Mouse (Mus musculus): ENCODE measurements around the gene Pappa2. TPM values are rescaled to one million over a fixed set of nuclear protein-coding genes. Genes with fewer than 3 reads are reported as not detected.

The Pappa2 gene
- polyA plus RNA-seq, 1 experiment from 2014 or later, result 0.29 TPM

GRCm38 (mm10) chr1:158764211-158764610, 216.1 kb downstream of the Pappa2 start:
- Histone ChIP-seq H3K27me3 (no peaks in the 10 kb centered on the region), H3K9ac (no peak overlapping the region), H3K27ac (no peak overlapping the region), H3K9me3 (replicated peaks) (no peaks in the 10 kb centered on the region), H3K4me2 (no peak overlapping the region), H3K4me3 (no peak overlapping the region), H3K4me1 (replicated peaks) (peaks cover 9% of the 10 kb centered on the region), H3K36me3 (no peaks in the 10 kb centered on the region)
- ATAC-seq (replicated peaks; ENCODE audit: insufficient number of reproducible peaks, insufficient read depth, low FRiP score, low read depth), result no peak

DNA sequence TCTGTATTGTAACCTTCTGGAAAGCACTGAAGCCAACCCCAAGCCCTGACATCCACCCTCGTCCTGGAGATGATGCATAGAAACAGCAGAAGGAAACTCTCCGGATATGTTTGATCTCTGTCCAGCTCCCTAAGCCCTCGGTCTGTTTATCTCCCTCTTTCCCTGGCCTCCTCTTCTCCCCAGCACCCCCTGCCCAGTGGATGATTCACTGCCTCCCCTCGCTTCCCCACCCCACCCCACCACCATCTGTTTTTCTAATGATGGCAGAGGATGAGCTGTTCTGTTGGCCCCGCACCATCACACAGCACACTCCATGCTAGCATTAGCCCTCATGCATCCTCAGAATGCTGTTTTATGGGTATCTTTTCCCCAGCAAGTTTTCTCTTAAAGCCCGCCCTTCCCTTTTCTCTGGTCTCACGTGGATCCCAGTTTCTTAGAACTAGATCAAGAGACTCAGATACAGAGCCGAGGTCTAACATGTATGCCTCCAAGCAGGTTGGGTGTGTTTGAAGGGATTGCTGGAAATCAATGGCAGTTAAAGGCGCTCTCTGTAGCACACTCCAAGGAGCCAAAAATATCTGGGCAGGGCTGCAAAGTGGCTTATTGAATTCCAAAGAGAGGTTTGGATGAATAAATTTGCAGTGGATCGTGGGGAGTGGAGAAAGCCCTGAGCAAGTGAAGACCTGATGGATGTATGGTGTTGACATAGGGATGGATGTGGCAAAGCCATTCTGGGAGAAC, 231.8 kb downstream of the Pappa2 start:
- WGBS, result 54% methylated on average over 10 of the region's 10 CpGs
- no peaks in the 10 kb centered on the region for H3K4me1 ChIP-seq (replicated peaks)
- H3K9me3 ChIP-seq (replicated peaks), result no peaks in the 10 kb centered on the region
- no peak overlapping the region for H3K4me2 ChIP-seq
- H3K9ac ChIP-seq, result no peak overlapping the region
- H3K27ac ChIP-seq, result no peak overlapping the region
- H3K27me3 ChIP-seq, result no peaks in the 10 kb centered on the region
- no peaks in the 10 kb centered on the region for H3K36me3 ChIP-seq
- no peak overlapping the region for H3K4me3 ChIP-seq
- ATAC-seq (replicated peaks; ENCODE audit: insufficient number of reproducible peaks, insufficient read depth, low FRiP score, low read depth), result no peak

- H3K4me1 ChIP-seq (replicated peaks), result no peaks in the 10 kb centered on the region; the same call in 1 of the 2 replicates
- 69% methylated on average over 5 of the region's 5 CpGs for WGBS
- H3K9ac ChIP-seq, result no peak overlapping the region
- no peaks in the 10 kb centered on the region for H3K27me3 ChIP-seq
- no peak overlapping the region for H3K4me3 ChIP-seq
- no peaks in the 10 kb centered on the region for H3K9me3 ChIP-seq (replicated peaks)
- ATAC-seq (replicated peaks; ENCODE audit: insufficient number of reproducible peaks, insufficient read depth, low FRiP score, low read depth), result no peak
- H3K27ac ChIP-seq, result no peak overlapping the region
- H3K36me3 ChIP-seq, result no peaks in the 10 kb centered on the region
- no peak overlapping the region for H3K4me2 ChIP-seq
These were observed 238.8 kb downstream of the Pappa2 start for GRCm38 (mm10) chr1:158741449-158741848.

DNA sequence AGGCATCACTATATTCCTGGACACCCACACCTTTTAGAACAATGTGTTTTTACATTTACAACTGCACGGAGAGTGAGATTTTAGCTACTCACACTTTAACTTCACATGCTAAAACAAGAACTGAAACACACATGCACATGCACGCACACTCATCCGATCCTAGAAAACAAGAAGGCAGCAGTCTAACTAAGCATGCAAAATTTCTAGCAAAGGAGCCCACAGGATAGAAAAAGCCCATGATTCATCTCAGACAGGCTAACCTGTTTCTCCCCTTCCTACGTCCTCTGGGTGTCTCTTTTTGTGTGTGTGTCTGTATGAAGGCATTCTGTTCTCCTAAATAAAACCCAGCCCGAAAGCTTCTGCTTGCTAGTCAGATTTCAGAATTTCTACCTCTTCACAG, 239.3 kb downstream of the Pappa2 start:
- no peaks in the 10 kb centered on the region for H3K36me3 ChIP-seq
- no peak for ATAC-seq (replicated peaks; ENCODE audit: insufficient number of reproducible peaks, insufficient read depth, low FRiP score, low read depth)
- WGBS, result 86% methylated on average over 5 of the region's 5 CpGs
- no peaks in the 10 kb centered on the region for H3K27me3 ChIP-seq
- H3K4me2 ChIP-seq, result no peak overlapping the region
- no peaks in the 10 kb centered on the region for H3K9me3 ChIP-seq (replicated peaks)
- no peak overlapping the region for H3K4me3 ChIP-seq
- no peaks in the 10 kb centered on the region; the same call in 1 of the 2 replicates for H3K4me1 ChIP-seq (replicated peaks)
- no peak overlapping the region for H3K9ac ChIP-seq
- H3K27ac ChIP-seq, result no peak overlapping the region

GRCm38 (mm10) chr1:158740161-158740766, 240.0 kb downstream of the Pappa2 start:
- ATAC-seq (replicated peaks; ENCODE audit: insufficient number of reproducible peaks, insufficient read depth, low FRiP score, low read depth), result no peak
- Histone ChIP-seq H3K4me3 (no peak overlapping the region), H3K9me3 (replicated peaks) (no peaks in the 10 kb centered on the region), H3K27me3 (no peaks in the 10 kb centered on the region), H3K9ac (no peak overlapping the region), H3K36me3 (no peaks in the 10 kb centered on the region), H3K27ac (no peak overlapping the region), H3K4me1 (replicated peaks) (no peaks in the 10 kb centered on the region; the same call in 1 of the 2 replicates), H3K4me2 (no peak overlapping the region)
- WGBS, result 55% methylated on average over 6 of the region's 6 CpGs

DNA sequence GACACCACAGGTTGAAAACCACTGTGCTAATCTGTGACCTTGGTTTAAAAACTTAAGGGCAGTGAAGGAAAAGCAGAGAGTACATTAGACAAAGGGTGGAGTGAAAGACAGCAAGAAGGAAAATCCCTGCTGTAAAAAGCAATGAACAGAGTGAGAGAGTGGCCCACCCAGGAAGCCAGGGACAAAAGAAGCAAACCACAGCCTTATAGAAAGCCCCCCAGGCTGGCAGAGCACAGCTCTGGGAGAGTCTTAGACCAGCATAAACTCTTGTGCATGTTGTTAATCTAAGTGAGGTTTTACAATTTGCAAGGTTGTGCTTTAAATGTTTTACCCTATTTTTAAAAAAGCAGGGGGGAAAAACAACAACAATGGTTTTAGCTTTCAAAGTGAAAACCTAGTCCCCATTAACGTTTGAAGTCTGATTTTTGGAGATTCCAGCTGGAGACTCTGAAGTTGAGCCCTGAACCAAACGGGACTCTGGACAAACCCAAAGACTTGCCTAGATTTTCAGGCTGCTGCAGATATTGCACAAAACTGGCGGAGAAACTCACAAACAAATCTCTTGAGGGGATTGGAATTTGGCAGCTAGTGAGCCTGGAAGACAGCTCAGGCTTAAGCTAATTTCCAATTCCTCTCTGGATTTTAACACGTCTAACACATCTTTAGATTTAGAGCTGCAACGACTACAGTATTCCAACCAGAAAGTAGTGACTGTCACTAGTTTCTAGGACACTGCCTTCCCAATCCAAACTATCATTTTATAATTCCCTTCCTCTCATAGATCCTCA, 241.0 kb downstream of the Pappa2 start:
- 33% methylated on average over 5 of the region's 5 CpGs for WGBS
- no peak overlapping the region for H3K4me2 ChIP-seq
- H3K4me3 ChIP-seq, result no peak overlapping the region
- H3K27ac ChIP-seq, result no peak overlapping the region
- no peaks in the 10 kb centered on the region for H3K36me3 ChIP-seq
- H3K9ac ChIP-seq, result no peak overlapping the region
- no peaks in the 10 kb centered on the region for H3K9me3 ChIP-seq (replicated peaks)
- no peaks in the 10 kb centered on the region for H3K27me3 ChIP-seq
- no peak for ATAC-seq (replicated peaks; ENCODE audit: insufficient number of reproducible peaks, insufficient read depth, low FRiP score, low read depth)
- no peaks in the 10 kb centered on the region; the same call in 1 of the 2 replicates for H3K4me1 ChIP-seq (replicated peaks)

DNA sequence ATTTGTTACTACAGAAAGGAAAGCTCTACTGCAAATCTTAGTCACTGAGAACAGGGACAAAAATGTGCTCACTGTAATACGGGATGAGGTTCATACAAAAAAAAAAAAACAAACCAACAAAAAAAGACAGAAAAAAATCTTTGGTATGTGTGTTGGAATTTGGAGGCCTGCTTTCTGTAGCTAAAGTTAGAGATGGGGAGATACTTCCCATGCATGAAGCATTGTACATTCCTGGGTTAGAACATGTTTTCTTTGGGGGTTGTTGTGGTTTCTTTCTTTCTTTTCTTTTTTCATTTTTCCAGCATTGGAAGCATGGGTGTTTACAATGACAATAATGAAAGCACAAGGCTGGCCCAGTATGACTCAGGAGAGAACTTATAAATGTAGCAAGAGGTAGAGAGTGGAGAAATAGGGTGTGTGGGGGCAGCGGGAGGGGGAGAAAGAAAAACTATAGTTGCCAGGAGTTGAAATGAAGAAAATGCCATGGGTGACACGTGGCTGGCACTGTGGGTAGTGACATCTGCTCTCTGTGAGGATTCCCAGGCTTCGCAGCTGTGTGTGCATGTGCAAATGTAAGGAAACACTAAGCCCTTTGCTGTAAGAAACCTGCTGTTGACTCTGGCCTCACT, 247.3 kb downstream of the Pappa2 start:
- 41% methylated on average over 4 of the region's 4 CpGs for WGBS
- Histone ChIP-seq H3K27me3 (no peaks in the 10 kb centered on the region), H3K9me3 (replicated peaks) (no peaks in the 10 kb centered on the region), H3K9ac (no peak overlapping the region), H3K27ac (no peak overlapping the region), H3K4me1 (replicated peaks) (0 out of 2 replicates have a peak, but pooled peaks cover 4% of the 10 kb centered on the region), H3K36me3 (no peaks in the 10 kb centered on the region), H3K4me3 (no peak overlapping the region), H3K4me2 (no peak overlapping the region)
- ATAC-seq (replicated peaks; ENCODE audit: insufficient number of reproducible peaks, insufficient read depth, low FRiP score, low read depth), result no peak

- Histone ChIP-seq H3K27ac (no peak overlapping the region), H3K36me3 (no peaks in the 10 kb centered on the region), H3K9ac (no peak overlapping the region), H3K4me1 (replicated peaks) (no peaks in the 10 kb centered on the region), H3K4me2 (no peak overlapping the region), H3K27me3 (no peaks in the 10 kb centered on the region), H3K9me3 (replicated peaks) (no peaks in the 10 kb centered on the region), H3K4me3 (no peak overlapping the region)
- WGBS, result 38% methylated on average over 5 of the region's 5 CpGs
- no peak for ATAC-seq (replicated peaks; ENCODE audit: insufficient number of reproducible peaks, insufficient read depth, low FRiP score, low read depth)
These were observed 266.8 kb downstream of the Pappa2 start for GRCm38 (mm10) chr1:158713301-158714095.

GRCm38 (mm10) chr1:158701336-158701735, 279.0 kb downstream of the Pappa2 start:
- Histone ChIP-seq H3K36me3 (no peaks in the 10 kb centered on the region), H3K4me3 (no peak overlapping the region), H3K4me2 (no peak overlapping the region), H3K27me3 (no peaks in the 10 kb centered on the region), H3K9ac (no peak overlapping the region), H3K9me3 (replicated peaks) (no peaks in the 10 kb centered on the region), H3K27ac (no peak overlapping the region), H3K4me1 (replicated peaks) (no peaks in the 10 kb centered on the region)
- WGBS, result 68% methylated on average over 1 of the region's 1 CpGs
- no peak for ATAC-seq (replicated peaks; ENCODE audit: insufficient number of reproducible peaks, insufficient read depth, low FRiP score, low read depth)

GRCm38 (mm10) chr1:158700147-158700546, 280.1 kb downstream of the Pappa2 start:
- Histone ChIP-seq H3K36me3 (no peaks in the 10 kb centered on the region), H3K9me3 (replicated peaks) (no peaks in the 10 kb centered on the region), H3K4me2 (no peak overlapping the region), H3K27me3 (no peaks in the 10 kb centered on the region), H3K27ac (no peak overlapping the region), H3K4me1 (replicated peaks) (no peaks in the 10 kb centered on the region), H3K4me3 (no peak overlapping the region), H3K9ac (no peak overlapping the region)
- ATAC-seq (replicated peaks; ENCODE audit: insufficient number of reproducible peaks, insufficient read depth, low FRiP score, low read depth), result no peak
- WGBS, result 64% methylated on average over 2 of the region's 2 CpGs

All from heart, embryonic 15.5 days (tissue).